In genomic region chrX:139808085-139808484, GRCm38 (mm10) we compare ENCODE assay signal across 10 mouse cellular contexts. TPM values are rescaled to one million over a fixed set of nuclear protein-coding genes. Genes with fewer than 3 reads are reported as not detected.
DNase-seq lines count a peak whose midpoint lies in the region; ATAC-seq and TF ChIP-seq lines count a peak whose summit lies in the region.
"Had no signal": no experiment of that assay in that cellular context is flagged by ENCODE, and none has a peak within 500 bp of the region (broad histone marks: within the 10 kb centered on the region; RNA-seq: fewer than 3 reads in every experiment).

No protein-coding gene starts in this region.

- DNase-seq in forebrain, embryonic 14.5 days (ENCODE audit: low spot score): no peak
- DNase-seq in Patski (ENCODE audit: low read depth, low spot score): no peak
- peak; percentile 51 to 53 for DNase-seq in cerebellum, postnatal 36 days
- DNase-seq in kidney, postnatal 10 days: peak; percentile 36
- no peak for DNase-seq in lung, postnatal 14 days
- no peak for DNase-seq in ovary, postnatal 36 days (ENCODE audit: low spot score)

- H3K9ac ChIP-seq in forebrain, embryonic 13.5 days: no peak overlapping the region
- H3K9ac ChIP-seq in forebrain, embryonic 14.5 days (ENCODE audit: low read length): no peak overlapping the region

- WGBS in forebrain, embryonic 13.5 days: 55% methylated on average over 4 of the region's 4 CpGs
- 59% methylated on average over 4 of the region's 4 CpGs for WGBS in forebrain, embryonic 14.5 days

- no peak overlapping the region for H3K27ac ChIP-seq in forebrain, embryonic 13.5 days
- H3K27ac ChIP-seq in forebrain, embryonic 14.5 days (ENCODE audit: low read depth, low read length): no peak overlapping the region; the same call in 1 of the 2 replicates

- no peak overlapping the region for H3K4me2 ChIP-seq in forebrain, embryonic 13.5 days
- no peak overlapping the region for H3K4me2 ChIP-seq in forebrain, embryonic 14.5 days (ENCODE audit: low read length)

- no peaks in the 10 kb centered on the region for H3K4me1 ChIP-seq in forebrain, embryonic 13.5 days
- H3K4me1 ChIP-seq in forebrain, embryonic 14.5 days (ENCODE audit: control insufficient read depth, insufficient read depth, low read length): no peaks in the 10 kb centered on the region

- H3K36me3 ChIP-seq in forebrain, embryonic 13.5 days (ENCODE audit: poor library complexity, severe bottlenecking): no peaks in the 10 kb centered on the region
- no peaks in the 10 kb centered on the region for H3K36me3 ChIP-seq in forebrain, embryonic 14.5 days (ENCODE audit: control insufficient read depth, insufficient read depth, low read length)

- in situ Hi-C loops in Patski (cut with MboI; ENCODE audit: low pct_unique_long_range_greater_than_20kb): no loop called here

- peak; percentile 27; the same call in 1 of the 2 replicates for ATAC-seq in forebrain, embryonic 13.5 days
- ATAC-seq in forebrain, embryonic 14.5 days: no peak
- peak; percentile 89 for ATAC-seq in Patski
- ATAC-seq in erythroblast, adult 5-6 weeks (replicated peaks; ENCODE audit: low FRiP score, poor library complexity, severe bottlenecking): no peak

- H3K9me3 ChIP-seq in forebrain, embryonic 13.5 days (replicated peaks): no peaks in the 10 kb centered on the region
- no peaks in the 10 kb centered on the region for H3K9me3 ChIP-seq in forebrain, embryonic 14.5 days (replicated peaks; ENCODE audit: control insufficient read depth, low read length)

- H3K4me3 ChIP-seq in forebrain, embryonic 13.5 days: no peak overlapping the region
- no peak overlapping the region for H3K4me3 ChIP-seq in forebrain, embryonic 14.5 days (ENCODE audit: low read depth, low read length)

- CTCF ChIA-PET in Patski (lab: Charles Lee): interaction anchor here (1.4 kb wide), 1 partner anchor 29 kb away, joined by 3 read pairs; no protein-coding TSS in a partner anchor

- H3K27me3 ChIP-seq in forebrain, embryonic 13.5 days: no peaks in the 10 kb centered on the region
- no peaks in the 10 kb centered on the region for H3K27me3 ChIP-seq in forebrain, embryonic 14.5 days (replicated peaks; ENCODE audit: control insufficient read depth, insufficient read depth, low read length)
- H3K27me3 ChIP-seq in Patski: peaks cover 3% of the 10 kb centered on the region

- TF ChIP-seq CTCF in Patski (IDR thresholded peaks at IDR 0.05): no peak

- POLR2A ChIA-PET in Patski (lab: Charles Lee): interaction anchor here (0.6 to 4.3 kb wide), 2 partner anchors 22 to 32 kb away, joined by 3 to 26 read pairs; no protein-coding TSS in a partner anchor

RNA-seq across cellular contexts. Expression of gene Cldn2, which starts 7.5 kb away (rescaled TPM):
- 0.14 and 0.34 TPM in 2 replicates for polyA plus RNA-seq in forebrain, embryonic 13.5 days (2015; fragmentation: Nextera tagmentation; extraction: Ambion mirVana)
- polyA plus RNA-seq in forebrain, embryonic 14.5 days (2014; fragmentation: Nextera tagmentation; extraction: Ambion mirVana): 0.56 and 0.61 TPM in 2 replicates
- polyA plus RNA-seq in Patski (2021): 119 TPM
- not detected in 2 replicates for total RNA-seq in erythroblast, adult 5-6 weeks (2015; ENCODE audit: low replicate concordance)
- total RNA-seq in erythroblast, adult 5-6 weeks (2017; ENCODE audit: low replicate concordance): not detected in 2 replicates

RNA-seq across cellular contexts. Expression of gene Ripply1, which starts 25.9 kb away (rescaled TPM):
- polyA plus RNA-seq in forebrain, embryonic 13.5 days (2015; fragmentation: Nextera tagmentation; extraction: Ambion mirVana): not detected in 2 replicates
- polyA plus RNA-seq in forebrain, embryonic 14.5 days (2014; fragmentation: Nextera tagmentation; extraction: Ambion mirVana): not detected in 2 replicates
- polyA plus RNA-seq in Patski (2021): 13.6 TPM
- total RNA-seq in erythroblast, adult 5-6 weeks (2015; ENCODE audit: low replicate concordance): not detected in 2 replicates
- not detected in 2 replicates for total RNA-seq in erythroblast, adult 5-6 weeks (2017; ENCODE audit: low replicate concordance)
- polyA plus RNA-seq: heart, embryonic 16.5 days; lung, embryonic 16.5 days had no signal

Comparison
In these comparisons a context has a peak if more than half of its experiments do, and no peak if none do; other contexts are left out.
1. ATAC-seq: peak in forebrain, embryonic 13.5 days (single experiment) and Patski (single experiment); none in forebrain, embryonic 14.5 days (single experiment) and erythroblast, adult 5-6 weeks (single experiment).
2. DNase-seq: peak in cerebellum, postnatal 36 days (2 of 2) and kidney, postnatal 10 days (single experiment); none in forebrain, embryonic 14.5 days (single experiment), Patski (single experiment), lung, postnatal 14 days (single experiment) and ovary, postnatal 36 days (single experiment).
3. RNA of gene Cldn2, which starts 7.5 kb away (polyA plus RNA-seq): 119 TPM in Patski (single experiment); 0.56 to 0.61 TPM in forebrain, embryonic 14.5 days and 0.14 to 0.34 TPM in forebrain, embryonic 13.5 days; every median in the first group is over 10 times any median in the second.
4. RNA of gene Ripply1, which starts 25.9 kb away (polyA plus RNA-seq): 13.6 TPM in Patski (single experiment); not detected in forebrain, embryonic 13.5 days and not detected in forebrain, embryonic 14.5 days; every median in the first group is over 10 times any median in the second.